Comparison of ENCODE assay signal across 20 mouse cellular contexts in genomic region chr11:75343096-75343495, GRCm38 (mm10).
"Had no signal": no experiment of that assay in that cellular context is flagged by ENCODE, and none has a peak within 500 bp of the region (broad histone marks: within the 10 kb centered on the region; RNA-seq: fewer than 3 reads in every experiment).

No protein-coding gene starts in this region.

- H3K27ac ChIP-seq: liver, embryonic 12.5 days; liver, embryonic 14.5 days; midbrain, embryonic 12.5 days; neural tube, embryonic 13.5 days; neural tube, embryonic 15.5 days; stomach, embryonic 15.5 days had no signal

- H3K4me3 ChIP-seq: liver, embryonic 12.5 days; midbrain, embryonic 12.5 days; myocyte; neural tube, embryonic 13.5 days; neural tube, embryonic 15.5 days; stomach, embryonic 15.5 days had no signal

- DNase-seq: lung, adult 18-20 months; lung, postnatal 14 days; lung, postnatal 4 days; midbrain, embryonic 14.5 days; retina, postnatal 1 day; right cerebral cortex, adult 18-20 months; right cerebral cortex, postnatal 25 days; right cerebral cortex, postnatal 4 days; spleen, adult 18-20 months; thymus, adult 18-20 months; thymus, postnatal 14 days; thymus, postnatal 36 days had no signal

- H3K9me3 ChIP-seq: liver, embryonic 12.5 days; midbrain, embryonic 12.5 days; neural tube, embryonic 13.5 days; neural tube, embryonic 15.5 days; stomach, embryonic 15.5 days had no signal

- H3K27me3 ChIP-seq: liver, embryonic 12.5 days; midbrain, embryonic 12.5 days; neural tube, embryonic 13.5 days; neural tube, embryonic 15.5 days; stomach, embryonic 15.5 days had no signal

- H3K9ac ChIP-seq: liver, embryonic 12.5 days; liver, embryonic 14.5 days; midbrain, embryonic 12.5 days; neural tube, embryonic 13.5 days; neural tube, embryonic 15.5 days; stomach, embryonic 15.5 days had no signal

- H3K4me2 ChIP-seq: liver, embryonic 12.5 days; midbrain, embryonic 12.5 days; neural tube, embryonic 13.5 days; neural tube, embryonic 15.5 days; stomach, embryonic 15.5 days had no signal

- ATAC-seq: liver, embryonic 12.5 days; midbrain, embryonic 16.5 days had no signal
